Mouse (Mus musculus) thymus, adult 18-20 months (tissue): ENCODE data around the gene Usp47.

ENCODE experiments used
- DNase-seq, 2 experiments: peaks; one replicate each; pipeline ENCODE4 v3.0.0; 2022; ENCODE audit warnings: mixed read lengths in 2 of 2

Gene Usp47

DNA sequence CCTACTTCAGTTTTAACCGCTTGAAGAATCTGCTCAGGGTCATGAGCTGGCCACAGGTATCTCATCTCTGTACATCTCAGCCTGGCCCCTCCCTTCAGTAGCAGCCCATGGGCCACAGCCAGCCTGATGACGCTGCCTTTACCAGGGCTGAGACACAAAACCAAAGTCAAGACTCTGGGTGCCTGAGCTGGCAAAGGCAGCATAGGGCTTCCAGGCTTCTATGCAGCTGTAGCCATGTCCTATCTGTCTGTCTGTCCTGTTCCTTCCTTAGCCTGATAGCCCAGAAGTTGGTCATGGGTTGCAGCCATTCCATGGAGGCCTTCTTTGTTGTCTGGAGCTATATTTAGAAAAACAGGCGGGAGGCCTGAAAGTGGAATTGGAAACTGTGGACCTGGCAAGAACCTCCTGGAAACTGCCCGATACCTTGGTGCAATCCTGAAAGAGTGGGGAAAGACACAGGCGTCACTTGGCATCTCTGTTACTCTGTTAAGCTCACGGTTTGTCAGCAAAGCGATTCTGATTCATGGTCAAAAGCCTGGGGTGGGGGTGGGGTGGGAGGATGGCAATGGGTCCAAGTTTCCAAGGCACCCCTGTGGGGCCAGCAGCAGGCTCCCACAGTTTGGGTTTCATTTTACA lies 102.4 kb downstream of the Usp47 start:
- no peak for DNase-seq

DNA sequence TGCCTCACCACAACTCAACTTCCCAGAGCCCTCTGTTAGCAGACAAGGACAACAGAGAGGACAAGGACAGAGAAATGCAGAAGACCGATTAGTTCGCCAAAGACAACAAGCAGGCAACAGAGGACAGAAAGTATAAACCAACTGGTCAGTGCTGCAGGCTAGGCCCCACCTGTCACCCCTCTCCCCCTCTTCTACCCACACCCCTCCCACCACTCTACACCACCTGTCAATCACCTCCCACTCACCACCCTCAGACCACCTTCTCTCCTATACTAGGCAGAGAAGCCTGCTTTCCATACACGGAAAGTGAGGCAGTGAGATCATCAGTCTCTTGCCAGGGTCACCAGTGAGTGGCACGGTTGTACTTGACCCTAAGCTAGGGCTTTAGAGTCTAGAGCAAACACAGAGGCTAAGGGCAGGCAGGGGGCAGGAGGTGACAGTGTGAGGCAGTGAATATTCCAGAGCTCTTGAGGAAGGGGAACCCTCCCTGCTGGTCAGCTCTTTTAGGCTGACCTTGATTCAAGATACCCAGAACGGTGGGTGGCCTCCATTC lies 103.9 kb downstream of the Usp47 start:
- DNase-seq = no peak

DNA sequence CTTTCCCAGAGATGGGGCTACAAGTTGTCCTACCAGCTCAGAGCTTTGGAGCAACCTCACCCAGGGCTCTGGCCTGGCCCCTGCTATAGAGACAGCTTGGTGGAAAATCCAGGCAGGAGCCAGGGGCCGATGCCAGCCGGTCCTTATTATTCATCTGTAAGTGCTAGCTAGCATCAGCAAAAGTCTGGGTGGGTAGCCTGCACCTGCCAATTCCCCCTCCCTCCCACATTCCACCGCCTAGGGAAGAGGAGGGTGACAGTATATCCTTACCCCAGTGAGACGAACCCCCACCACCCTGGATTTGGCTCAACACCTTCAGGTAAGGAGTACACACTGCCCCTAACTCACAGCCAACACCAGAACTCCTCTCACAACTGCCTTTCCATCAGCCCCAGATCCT lies 104.7 kb downstream of the Usp47 start:
- DNase-seq = no peak

DNA sequence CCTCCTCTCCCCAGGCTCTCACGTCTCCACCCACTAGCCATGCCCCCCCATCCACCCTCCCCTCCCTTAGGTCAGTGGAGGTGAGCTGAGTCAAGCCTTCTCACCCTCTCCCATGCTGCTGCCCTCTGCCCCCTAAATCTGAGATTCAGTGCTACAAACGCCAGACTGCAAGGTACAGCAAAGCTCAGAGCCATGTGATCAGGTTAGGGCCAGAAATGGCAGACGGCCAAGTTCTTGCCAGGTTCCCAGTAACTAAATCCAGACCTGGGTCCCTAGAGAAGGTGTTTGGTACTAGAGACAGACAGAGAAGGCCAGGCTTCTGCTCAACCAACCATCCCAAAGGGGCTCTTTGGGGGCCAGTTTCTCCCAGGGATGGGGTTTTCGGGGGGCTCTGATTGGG lies 105.5 kb downstream of the Usp47 start:
- no peak for DNase-seq

DNA sequence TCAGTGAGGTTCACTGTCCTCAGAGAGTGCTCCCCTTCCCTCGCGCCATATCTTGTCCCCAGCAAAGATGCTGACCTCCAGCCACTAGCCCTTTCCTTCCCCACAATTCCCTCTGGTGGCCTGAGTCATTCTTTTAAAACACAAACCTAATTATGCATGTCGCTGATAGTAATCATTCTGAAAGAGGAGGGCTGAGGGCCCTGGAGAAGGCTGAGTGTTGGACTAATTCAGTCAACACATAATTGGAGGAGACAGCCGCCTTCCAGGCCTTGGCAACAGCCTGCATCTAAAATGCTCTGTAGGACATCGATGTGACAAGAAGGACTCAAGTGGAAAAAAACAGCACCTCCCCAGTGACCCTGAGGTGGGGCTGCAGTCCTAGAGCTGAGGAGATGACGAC lies 106.5 kb downstream of the Usp47 start:
- DNase-seq = no peak

DNA sequence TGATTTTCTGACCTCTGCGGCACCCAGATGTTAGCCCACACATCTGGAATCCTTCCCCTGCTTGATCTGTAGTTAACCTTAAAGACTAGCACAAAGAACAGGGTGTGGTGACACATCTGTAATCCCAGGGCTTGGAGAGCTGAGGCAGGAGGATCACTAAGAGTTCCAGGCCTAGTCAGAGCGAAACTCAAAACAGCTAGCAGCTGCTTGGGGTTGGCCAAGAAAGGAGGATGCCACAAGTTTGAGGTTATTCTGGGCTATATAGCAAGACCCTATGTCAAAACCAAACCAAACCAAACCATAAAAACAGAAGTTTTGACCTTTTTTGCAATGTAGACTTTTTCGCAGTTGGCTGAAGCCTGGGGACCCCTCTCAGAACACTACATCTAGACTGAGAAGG lies 107.4 kb downstream of the Usp47 start:
- no peak for DNase-seq

DNA sequence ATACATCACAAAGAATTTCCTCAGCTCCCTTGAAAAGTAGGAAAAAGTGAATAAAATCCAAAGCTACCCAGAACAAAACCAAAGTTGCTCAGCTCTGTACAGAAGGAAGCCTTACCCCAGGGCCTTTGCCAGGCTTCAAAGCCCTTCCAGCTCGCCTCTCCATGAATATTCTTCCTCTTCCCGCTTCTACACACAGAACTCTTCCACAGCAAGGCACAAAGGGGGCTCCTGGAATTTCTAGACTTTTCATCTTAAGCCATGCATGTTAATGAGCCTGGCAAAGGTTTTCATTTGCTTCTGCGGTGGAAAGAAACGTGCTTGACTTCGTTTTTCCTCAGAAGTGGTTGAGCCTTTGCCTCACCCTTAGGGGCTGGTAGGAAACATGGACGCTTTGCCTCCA lies 108.7 kb downstream of the Usp47 start:
- no peak for DNase-seq

DNA sequence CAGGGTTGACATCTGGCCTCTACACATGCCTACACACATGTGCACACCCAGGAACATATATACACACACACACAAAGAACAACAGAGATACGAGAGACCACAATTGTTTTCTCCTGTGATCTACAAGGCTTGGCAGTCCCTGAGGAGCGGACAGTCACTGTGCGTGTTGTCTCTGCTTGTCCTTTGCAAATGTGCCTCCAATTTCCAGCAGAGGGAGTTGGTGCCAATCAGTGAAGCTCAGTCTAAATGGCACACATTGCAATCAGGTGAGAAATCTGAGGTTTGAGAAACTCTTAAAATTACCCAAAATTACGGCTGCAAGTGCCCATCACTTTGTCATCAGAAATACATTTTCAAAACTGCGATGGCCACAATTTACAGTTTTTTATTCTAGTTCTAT lies 110.0 kb downstream of the Usp47 start:
- no peak for DNase-seq

DNA sequence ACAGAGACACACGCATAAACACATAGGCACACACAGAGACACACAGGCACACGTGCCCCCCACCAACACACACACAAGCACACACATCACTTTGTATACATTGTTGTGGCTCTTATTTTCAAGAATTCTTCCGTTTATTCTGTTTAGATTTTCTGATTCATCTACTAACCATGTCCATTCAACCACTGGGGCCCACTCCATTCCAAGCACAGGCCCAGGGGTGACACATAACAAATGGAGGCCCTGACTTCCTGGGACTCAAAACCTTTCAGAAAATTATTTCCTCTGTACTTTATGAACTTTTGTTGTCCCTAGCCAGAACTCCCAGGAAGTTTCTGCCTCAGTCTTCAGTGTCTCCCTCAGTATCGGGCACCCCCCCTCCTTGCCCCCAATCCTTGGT lies 111.9 kb downstream of the Usp47 start:
- no peak for DNase-seq

DNA sequence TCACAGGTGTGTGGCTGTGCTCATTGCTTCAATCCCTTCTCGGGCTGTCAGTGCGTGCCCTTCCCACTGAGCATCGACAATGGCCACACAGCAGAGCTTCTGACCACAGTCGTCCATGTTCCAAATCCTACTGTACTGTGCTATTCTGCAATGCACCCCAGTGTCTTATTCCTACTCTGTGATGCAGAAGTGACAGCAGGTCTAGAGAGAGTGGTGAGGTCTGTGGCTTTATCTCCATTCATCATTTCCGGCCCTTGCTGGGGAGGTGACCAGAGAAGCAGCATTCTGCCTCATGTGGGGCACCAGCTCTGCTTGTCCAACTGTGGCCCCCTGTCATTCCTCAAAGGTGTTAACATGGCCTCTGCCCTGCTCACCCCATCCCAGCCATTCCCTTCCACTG lies 113.2 kb downstream of the Usp47 start:
- DNase-seq = no peak

DNA sequence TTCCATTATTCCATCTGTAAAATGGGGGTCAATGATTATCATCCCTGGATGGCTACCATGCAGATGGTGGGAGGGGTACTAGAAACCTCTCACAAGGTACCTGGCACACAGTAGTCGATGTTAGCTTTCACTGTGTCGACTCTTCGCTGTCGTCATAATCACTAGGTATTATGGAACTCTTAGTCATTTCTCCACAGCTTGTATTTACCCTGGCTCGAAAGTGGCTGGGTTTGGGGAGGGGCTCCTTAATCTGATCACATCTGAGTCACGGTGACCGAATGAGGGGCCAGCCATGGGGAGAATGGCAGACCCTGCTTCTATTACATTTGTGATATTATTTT lies 114.8 kb downstream of the Usp47 start:
- DNase-seq = no peak

DNA sequence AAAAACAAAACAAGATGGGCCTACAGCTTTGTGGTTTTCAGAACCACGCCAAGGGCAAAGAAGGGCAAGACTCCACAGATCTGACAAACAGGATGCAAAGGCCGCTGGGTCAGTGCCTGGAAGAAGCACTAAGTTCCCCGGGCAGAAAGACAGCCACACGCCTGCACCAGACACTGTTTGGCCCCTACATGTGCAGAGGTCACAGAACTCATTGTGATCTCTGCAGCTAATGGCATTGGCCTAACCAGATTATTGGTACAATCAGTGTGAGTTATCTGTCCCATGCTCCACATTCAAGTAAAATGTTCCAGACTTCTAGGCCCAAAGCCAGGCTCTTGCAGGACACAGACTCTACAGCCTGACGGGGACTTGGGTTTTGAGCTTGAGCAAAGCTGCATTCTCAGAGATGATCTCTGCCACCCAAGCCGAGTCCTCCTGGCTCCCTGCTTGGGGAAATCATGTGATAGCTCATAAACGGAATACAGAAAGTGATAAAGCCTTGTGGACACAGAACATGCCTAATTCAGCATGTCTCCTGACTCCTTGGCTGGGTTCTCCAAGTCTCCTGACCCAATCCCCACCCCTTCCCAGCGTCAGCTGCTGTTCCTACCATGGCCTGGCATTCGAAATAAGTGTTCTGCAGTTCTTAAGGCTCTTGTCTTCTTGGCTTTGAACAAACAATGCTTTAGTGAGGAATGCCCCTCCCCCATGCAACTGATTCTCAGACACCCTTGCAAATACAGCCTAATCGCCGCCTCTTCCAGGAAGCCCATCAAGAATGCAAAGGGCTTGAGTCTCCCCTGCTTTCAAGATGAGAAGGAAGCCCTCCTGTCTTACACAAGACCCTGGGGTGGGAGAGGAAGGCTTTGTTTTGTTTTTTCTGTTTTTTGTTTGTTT lies 115.5 kb downstream of the Usp47 start:
- DNase-seq = no peak

DNA sequence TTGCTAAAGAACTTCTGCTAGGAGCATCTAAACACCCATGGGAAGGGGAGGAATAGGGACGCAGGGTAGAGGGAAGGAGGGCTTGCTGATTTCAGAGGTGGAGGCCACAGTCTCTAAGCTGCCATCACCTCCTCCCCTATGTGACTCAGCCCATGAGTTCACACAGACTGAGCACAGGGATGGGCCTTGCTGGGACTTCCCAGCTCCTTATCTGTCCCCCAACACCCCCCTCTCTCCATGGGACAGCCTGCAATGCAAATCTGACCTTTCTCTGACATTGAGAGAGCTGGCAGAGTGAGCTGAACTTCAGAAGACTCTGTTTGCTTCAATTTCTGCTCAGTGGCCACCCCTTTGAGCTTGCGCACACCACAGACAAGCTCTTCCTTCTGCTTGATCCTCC lies 117.4 kb downstream of the Usp47 start:
- no peak for DNase-seq

DNA sequence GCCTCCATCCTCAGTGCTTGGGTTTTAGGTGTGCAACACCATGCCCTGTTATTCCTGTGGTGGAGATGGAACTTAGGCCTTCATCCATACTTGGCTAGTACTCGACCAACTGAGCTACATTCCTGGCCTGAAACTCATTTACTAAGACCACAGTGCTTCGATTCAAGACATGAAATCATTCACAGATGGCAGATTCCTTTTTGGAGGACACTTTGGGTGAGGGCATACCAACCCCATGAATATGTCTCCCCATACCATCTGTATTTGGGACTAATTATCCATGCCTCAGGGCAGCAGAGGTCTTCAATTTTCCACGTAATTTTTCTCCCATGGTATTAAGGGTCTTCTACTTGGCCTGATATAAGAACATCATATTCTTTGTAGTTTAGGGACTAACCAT lies 119.3 kb downstream of the Usp47 start:
- no peak for DNase-seq

DNA sequence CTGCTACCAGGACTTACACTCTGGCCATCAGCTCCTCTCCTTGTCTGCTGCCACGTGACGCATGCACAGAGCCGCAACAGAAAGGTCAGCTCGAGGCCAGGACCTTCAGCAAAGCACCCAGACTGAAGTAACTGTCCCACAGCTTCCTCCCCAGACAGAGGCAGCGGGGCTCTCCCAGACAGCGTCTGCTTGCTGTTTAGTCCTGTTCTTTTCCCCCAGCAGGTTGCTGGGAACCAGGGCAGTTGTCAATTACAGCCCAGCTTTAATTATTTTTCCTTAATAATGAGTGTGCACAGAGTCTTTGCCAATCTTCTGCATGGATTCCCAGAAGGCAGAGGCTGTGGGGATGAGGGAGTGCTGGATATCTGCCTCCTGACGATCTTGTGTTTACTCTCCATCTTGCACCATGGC lies 119.8 kb downstream of the Usp47 start:
- DNase-seq = no peak

DNA sequence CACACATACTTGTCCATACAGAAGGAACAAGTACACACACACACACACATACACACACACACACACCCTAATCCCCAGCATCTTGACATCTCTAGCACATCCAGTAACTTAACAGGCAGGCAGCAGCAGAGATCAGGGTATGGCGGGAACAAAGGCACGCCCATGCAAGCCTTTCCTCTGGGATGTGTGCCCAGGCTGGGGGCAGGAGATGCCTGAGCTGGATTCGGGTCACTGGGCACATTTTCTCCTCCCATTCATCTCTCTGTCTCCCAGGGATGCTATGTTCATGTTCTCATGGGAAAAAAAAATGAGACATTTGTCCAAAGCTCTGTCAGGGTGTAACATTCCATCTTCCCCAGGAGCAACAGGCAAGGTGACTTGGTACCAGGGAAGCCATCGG lies 120.7 kb downstream of the Usp47 start:
- DNase-seq = no peak

DNA sequence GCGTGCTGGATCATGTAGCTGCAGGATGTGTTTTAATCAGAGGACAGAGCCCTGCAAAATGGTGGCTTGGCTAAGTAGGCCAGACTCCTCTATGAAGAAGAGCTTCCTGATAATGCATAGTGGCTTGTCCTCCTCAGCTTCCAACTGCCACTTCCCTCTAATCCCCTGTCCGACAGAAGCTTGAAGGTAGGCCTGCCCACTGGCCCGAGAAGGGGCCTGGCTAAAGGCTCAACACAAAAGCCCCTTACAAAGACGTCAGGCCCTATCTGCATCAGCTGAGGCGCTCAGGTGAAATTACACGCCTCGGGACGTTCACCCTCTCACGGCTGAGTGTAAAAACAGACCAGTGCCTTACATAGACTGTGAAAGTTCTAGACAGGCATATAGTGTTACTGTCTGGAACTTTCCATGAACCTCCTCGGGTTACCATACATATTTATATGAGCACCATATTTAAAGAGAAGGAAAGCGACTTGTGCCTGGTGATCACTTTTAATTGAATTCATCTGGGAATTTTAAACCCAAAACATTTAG lies 121.4 kb downstream of the Usp47 start:
- no peak for DNase-seq

DNA sequence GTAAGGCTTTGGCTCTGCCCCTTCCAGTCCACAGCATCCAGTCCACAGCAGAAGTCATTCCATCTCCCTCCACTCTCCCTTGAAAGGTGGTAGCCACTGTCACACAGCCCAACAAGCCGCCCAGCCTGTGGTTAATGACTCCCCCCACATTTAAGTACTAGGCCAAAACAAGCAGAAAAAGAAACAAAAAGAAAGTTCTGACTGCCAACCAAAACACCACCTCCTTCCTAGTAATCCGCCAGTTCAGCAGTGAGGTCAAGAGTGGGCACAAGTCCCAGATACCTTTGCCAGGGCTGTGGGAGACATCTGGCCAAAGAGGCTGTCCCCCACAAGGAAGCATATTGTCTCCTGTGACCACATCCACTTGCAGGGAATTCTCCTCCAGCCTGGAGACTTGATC lies 124.7 kb downstream of the Usp47 start:
- no peak for DNase-seq

DNA sequence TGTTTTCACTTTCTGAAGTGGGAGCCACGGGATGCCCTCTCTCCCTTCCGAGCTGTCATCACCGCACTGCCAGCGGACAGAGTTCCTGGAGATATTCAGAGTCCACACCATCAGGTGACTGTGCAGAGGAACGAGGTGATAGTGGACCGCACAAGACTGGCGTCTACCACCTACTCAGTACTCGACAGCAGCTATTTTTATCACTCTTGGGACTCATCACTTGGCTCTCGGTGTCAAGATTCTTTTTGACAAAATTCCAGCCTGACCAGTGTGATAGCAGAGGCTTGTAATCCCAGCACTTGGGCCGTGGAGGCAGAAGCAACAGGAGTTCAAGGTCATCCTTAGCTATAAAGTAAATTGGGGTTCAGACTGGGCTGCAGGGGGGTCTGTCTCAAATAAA lies 125.8 kb downstream of the Usp47 start:
- DNase-seq = no peak

DNA sequence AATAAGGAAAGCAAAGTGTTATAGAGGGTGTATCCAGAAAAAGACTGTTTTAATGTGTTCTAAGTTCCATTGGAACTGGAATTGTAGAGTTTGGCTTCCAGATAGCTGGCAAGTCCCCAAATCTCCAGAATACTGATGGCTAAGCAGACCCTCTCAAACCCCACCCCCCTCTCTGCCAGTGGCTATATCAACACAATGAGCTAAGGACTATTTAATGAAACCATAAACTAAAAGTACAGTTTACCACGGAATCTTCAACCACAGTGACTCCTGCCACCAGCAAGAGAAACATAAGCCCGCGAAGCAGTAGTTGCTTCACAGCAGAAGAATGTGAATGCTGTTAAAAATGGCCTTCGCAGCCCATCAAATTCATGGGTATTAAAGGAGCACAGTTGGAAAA lies 131.1 kb downstream of the Usp47 start:
- no peak for DNase-seq

DNA sequence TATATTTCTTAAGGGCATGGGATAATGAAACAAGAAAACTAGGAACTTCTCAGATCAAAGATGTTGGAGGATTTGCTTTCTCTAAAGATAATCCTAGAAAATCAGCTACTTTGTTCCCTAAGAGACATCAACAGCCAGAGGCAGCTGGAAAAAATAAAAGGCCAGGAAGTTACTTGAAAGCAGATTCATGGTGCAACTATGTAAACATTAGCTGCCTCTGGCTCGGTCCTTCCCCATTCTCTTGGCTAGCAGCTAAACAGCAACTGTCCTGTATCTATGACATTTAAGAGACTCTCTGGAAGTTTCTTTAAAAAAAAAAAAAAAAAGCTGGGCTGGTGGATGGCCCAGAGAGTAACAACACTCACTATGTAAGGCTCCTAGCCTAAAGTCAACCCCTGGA lies 131.9 kb downstream of the Usp47 start:
- no peak for DNase-seq

DNA sequence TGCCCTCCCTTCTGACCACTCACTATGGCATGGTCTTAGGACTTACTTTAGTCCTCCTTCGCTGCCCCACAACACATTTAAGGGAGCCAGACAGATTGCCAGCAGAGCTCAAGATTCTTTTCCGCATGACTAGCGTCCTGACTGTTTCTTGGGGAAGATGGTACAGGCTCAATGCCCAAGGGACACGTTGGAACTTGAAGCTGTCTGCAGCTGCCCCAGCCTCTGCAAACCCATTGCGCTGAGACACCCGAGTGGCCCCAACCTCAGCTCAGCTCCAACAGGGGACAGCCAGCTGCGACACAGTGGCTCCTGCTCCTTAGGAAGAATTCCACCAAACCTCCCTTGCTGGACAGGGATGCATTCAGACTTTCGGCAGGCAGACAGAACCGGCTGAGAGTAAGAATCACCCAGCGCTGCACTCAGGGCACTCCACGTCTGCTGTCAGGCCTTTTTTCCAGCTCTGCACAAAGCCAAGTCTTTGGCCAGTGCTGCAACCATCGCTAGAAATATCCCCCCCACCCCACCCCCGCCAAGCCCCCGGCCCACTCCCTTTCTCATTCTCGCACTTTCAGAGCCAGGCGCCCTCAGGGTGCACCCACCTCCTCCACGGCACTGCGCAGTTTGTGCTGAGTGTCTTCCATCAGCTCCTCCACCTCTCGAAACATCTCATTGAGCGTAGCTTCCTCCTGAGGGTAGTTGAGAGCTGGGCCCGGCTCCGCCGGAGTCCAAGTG lies 134.4 kb downstream of the Usp47 start:
- no peak for DNase-seq

DNA sequence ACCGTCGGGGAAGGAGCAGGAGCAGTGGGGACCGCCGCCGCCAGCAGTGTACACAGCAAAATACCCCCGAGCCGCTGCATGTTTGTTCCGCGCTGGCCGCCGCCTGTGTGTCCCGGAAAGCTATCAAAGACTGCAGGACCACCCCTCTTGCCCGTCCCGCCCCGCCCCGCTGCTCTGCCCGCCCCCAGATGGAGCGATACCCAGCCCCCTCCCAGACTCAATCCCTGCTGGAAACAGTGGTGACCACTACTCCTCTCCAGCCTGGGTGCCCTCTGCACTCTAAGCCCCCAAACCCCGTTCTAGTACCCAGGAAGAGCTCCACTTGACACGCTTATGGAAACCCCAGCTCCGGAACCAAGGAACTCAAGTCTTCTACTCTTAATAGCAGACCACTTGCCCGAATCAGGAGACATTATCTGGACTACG lies 135.0 kb downstream of the Usp47 start:
- DNase-seq = no peak
